Mouse (Mus musculus) brain, embryonic 14.5 days (tissue): ENCODE measurements around the gene Prkacb.

Experiments
- CTCF ChIP-seq: fragments of 200-500 bp; IDR thresholded peaks from 2 replicates; pipeline ENCODE4 v1.5.1; 2012; ENCODE audit warnings: inconsistent platforms, mild to moderate bottlenecking, moderate library complexity, borderline replicate concordance; ENCODE audit not compliant: insufficient read depth, insufficient read length; ENCODE audit errors: extremely low read depth
- POLR2A ChIP-seq: fragments of 200-500 bp; IDR thresholded peaks from 2 replicates; pipeline ENCODE4 v1.6.1; 2012; ENCODE audit warnings: mild to moderate bottlenecking, inconsistent platforms, borderline replicate concordance; ENCODE audit not compliant: poor library complexity, insufficient read depth, insufficient read length, severe bottlenecking; ENCODE audit errors: extremely low read depth

- TF ChIP-seq CTCF: no peak
- TF ChIP-seq POLR2A: no peak
These were observed 127.7 kb downstream of the Prkacb start, which contains the start of gene Samd13 for GRCm38 (mm10) chr3:146684811-146685675.
